Mouse (Mus musculus): ENCODE measurements at regions not wholly inside any gene's neighbourhood (a gene's known extent, or its start where the extent isn't known, plus 50 kb on each side); places are given as distances from the start of the nearest gene placed in this dataset.
A peak's percentile ranks its signal among the peaks of the same experiment; 100 is the strongest.
"Not testable (repeated sequence)": the region's sequence is repeated elsewhere in the genome, so short reads cannot be mapped to it uniquely, and the experiment has no call there.

GRCm38 (mm10) chr8:19976461-19976860 lies 73.3 kb downstream of the Gm31371 start:
- intact Hi-C loops (cut with DNase I), result not testable (repeated sequence)
- DNase-seq (ENCODE audit: extremely low spot score in 1 of 2, low spot score in 2 of 2), result peak in 1 of 2 experiments; percentile 21

- DNase-seq (ENCODE audit: extremely low spot score in 1 of 2, low spot score in 2 of 2), result peak in 1 of 2 experiments; percentile 79
- intact Hi-C loops (cut with DNase I), result no loop called here
Measured at GRCm38 (mm10) chr8:19979536-19980345, 76.5 kb downstream of the Gm31371 start.

GRCm38 (mm10) chr8:19980346-19980726 lies 77.1 kb downstream of the Gm31371 start:
- DNase-seq (ENCODE audit: extremely low spot score in 1 of 2, low spot score in 2 of 2); intact Hi-C loops (cut with DNase I): not testable (repeated sequence)

- intact Hi-C loops (cut with DNase I), result not testable (repeated sequence)
- DNase-seq (ENCODE audit: extremely low spot score in 1 of 2, low spot score in 2 of 2), result peak; percentile 18 to 44
Measured at GRCm38 (mm10) chr8:20008106-20008505, 104.9 kb downstream of the Gm31371 start.

- DNase-seq (ENCODE audit: extremely low spot score in 1 of 2, low spot score in 2 of 2); intact Hi-C loops (cut with DNase I): not testable (repeated sequence)
Measured at GRCm38 (mm10) chr8:20010947-20011346, 107.8 kb downstream of the Gm31371 start.

- intact Hi-C loops (cut with DNase I), result not testable (repeated sequence)
Measured at GRCm38 (mm10) chr8:20013278-20013677, 110.1 kb downstream of the Gm31371 start.

GRCm38 (mm10) chr8:20014451-20015130 lies 111.4 kb downstream of the Gm31371 start:
- DNase-seq (ENCODE audit: extremely low spot score in 1 of 2, low spot score in 2 of 2); intact Hi-C loops (cut with DNase I): not testable (repeated sequence)

More at GRCm38 (mm10) chr8:20013278-20013677, 110.1 kb downstream of the Gm31371 start:
- peak in 1 of 2 experiments; percentile 28 for DNase-seq (ENCODE audit: extremely low spot score in 1 of 2, low spot score in 2 of 2)

GRCm38 (mm10) chr8:20015411-20016081 lies 112.4 kb downstream of the Gm31371 start:
- intact Hi-C loops (cut with DNase I); DNase-seq (ENCODE audit: extremely low spot score in 1 of 2, low spot score in 2 of 2): not testable (repeated sequence)

- peak; percentile 32 to 42 for DNase-seq (ENCODE audit: extremely low spot score in 1 of 2, low spot score in 2 of 2)
- intact Hi-C loops (cut with DNase I), result not testable (repeated sequence)
Measured at GRCm38 (mm10) chr8:20016082-20016840, 113.1 kb downstream of the Gm31371 start.

- DNase-seq (ENCODE audit: extremely low spot score in 1 of 2, low spot score in 2 of 2); intact Hi-C loops (cut with DNase I): not testable (repeated sequence)
Measured at GRCm38 (mm10) chr8:20025521-20025920, 122.3 kb downstream of the Gm31371 start.

- DNase-seq (ENCODE audit: extremely low spot score in 1 of 2, low spot score in 2 of 2), result peak; percentile 13 to 46
- intact Hi-C loops (cut with DNase I), result not testable (repeated sequence)
Measured at GRCm38 (mm10) chr8:20027956-20028355, 124.8 kb downstream of the Gm31371 start.

GRCm38 (mm10) chr8:20030131-20030530 lies 126.9 kb downstream of the Gm31371 start:
- peak in 1 of 2 experiments; percentile 26 for DNase-seq (ENCODE audit: extremely low spot score in 1 of 2, low spot score in 2 of 2)
- intact Hi-C loops (cut with DNase I), result not testable (repeated sequence)

- DNase-seq (ENCODE audit: extremely low spot score in 1 of 2, low spot score in 2 of 2); intact Hi-C loops (cut with DNase I): not testable (repeated sequence)
Measured at GRCm38 (mm10) chr8:20057626-20058025, 154.4 kb downstream of the Gm31371 start.

GRCm38 (mm10) chr8:20098121-20098520 lies 194.9 kb downstream of the Gm31371 start:
- intact Hi-C loops (cut with DNase I); DNase-seq (ENCODE audit: extremely low spot score in 1 of 2, low spot score in 2 of 2): not testable (repeated sequence)

GRCm38 (mm10) chr8:20100241-20100640 lies 197.0 kb downstream of the Gm31371 start:
- DNase-seq (ENCODE audit: extremely low spot score in 1 of 2, low spot score in 2 of 2), result peak in 1 of 2 experiments; percentile 15
- intact Hi-C loops (cut with DNase I), result not testable (repeated sequence)

- intact Hi-C loops (cut with DNase I); DNase-seq (ENCODE audit: extremely low spot score in 1 of 2, low spot score in 2 of 2): not testable (repeated sequence)
Measured at GRCm38 (mm10) chr8:20102374-20102773, 199.2 kb downstream of the Gm31371 start.

GRCm38 (mm10) chr8:20107154-20107553 lies 204.0 kb downstream of the Gm31371 start:
- intact Hi-C loops (cut with DNase I); DNase-seq (ENCODE audit: extremely low spot score in 1 of 2, low spot score in 2 of 2): not testable (repeated sequence)

- intact Hi-C loops (cut with DNase I), result not testable (repeated sequence)
Measured at GRCm38 (mm10) chr8:20116785-20117184, 213.6 kb downstream of the Gm31371 start.

More at GRCm38 (mm10) chr8:20116785-20117184, 213.6 kb downstream of the Gm31371 start:
- DNase-seq (ENCODE audit: extremely low spot score in 1 of 2, low spot score in 2 of 2), result peak in 1 of 2 experiments; percentile 15

Measured in left cerebral cortex, postnatal 10 days (tissue).